Mouse (Mus musculus): ENCODE data around the gene Atad5.

DNA sequence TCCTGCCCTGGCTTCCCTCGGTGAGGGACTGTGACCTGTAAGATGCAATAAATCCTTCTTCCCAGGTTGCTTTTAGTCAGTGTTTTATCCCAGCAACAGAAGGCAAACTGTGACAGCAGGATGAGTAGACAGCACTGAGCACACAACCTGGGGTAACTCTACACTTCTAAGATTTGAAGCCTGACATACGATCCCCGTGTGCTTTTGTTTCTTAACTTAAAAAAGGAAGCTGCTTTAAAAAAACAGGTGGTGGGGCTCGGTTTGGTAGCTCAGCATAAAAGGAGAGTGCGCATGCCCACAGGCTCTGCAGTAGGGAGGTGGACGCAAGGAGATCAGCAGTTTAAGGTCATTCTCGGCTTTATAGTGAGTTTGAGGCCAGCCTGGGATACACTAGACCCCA, 36.7 kb upstream of the Atad5 start:
- TF ChIP-seq POLR2A (IDR thresholded peaks at IDR 0.05; ENCODE audit: low read depth, low read length) (no peak), CTCF (IDR thresholded peaks at IDR 0.05; ENCODE audit: extremely low read depth, insufficient read depth, insufficient read length, insufficient replicate concordance) (no peak)
